Mouse (Mus musculus) right cerebral cortex, postnatal 10 days (tissue): ENCODE measurements around the gene Ankrd12.
A peak's percentile ranks its signal among the peaks of the same experiment; 100 is the strongest.

Experiments
- DNase-seq, 2 experiments: peaks; one replicate each; pipeline ENCODE4 v3.0.0; 2021; ENCODE audit warnings: low spot score in 2 of 2

Gene Ankrd12

DNA sequence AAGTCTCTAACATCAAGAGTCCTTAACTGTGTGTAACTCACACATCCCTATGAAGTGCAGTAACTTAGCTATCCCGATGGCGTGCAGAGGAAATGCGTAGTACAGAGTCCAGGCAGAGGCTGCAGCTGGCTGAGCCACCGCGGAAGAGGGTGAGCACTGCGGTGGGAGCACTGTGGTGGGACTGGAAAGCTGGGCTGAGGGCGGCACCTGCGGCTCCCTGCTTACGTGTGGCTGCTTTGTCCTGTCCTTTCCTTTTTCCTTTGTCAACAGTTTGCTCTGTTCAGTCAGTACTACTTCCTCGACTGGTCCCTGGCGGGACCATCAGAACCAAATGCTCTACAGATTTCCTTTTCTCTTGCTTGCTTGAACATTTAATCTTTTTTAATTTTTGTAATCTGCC lies 109.1 kb downstream of the Ankrd12 start:
- no peak for DNase-seq

DNA sequence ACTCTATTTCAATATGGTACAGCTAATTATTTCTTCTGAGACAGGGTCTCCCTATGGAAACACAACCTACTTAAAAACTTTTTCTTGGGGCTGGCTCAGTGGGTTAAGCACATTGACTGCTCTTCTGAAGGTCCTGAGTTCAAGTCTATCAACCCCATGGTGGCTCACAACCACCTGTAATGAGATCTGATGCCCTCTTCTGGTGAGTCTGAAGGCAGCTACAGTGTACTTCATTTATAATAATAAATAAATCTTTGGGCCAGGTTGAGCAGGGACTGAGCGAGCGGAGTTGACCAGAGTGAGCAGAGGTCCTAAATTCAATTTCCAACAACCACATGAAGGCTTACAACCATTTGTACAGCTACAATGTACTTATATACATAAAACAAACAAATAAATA lies 114.6 kb downstream of the Ankrd12 start:
- DNase-seq: no peak

DNA sequence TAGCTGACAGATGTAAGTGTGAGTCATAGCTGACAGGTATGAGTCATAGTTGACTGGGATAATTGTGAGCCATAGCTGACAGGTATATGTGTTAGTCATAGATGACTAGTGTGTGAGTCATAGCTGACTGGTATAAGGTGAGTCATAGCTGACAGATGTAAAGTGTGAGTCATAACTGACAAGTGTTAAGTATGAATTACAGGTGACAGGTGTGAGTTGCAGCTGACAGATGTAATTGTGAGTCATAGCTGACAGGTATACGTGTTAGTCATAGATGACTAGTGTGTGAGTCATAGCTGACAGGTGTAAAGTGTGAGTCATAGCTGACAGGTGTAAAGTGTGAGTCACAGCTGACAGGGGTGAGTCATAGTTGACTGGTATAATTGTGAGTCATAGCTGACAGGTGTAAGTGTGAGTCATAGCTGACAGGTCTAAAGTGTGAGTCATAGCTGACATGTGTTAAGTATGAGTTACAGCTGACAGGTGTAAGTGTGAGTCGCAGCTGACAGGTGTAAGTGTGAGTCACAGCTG lies 115.2 kb downstream of the Ankrd12 start:
- DNase-seq: no peak

DNA sequence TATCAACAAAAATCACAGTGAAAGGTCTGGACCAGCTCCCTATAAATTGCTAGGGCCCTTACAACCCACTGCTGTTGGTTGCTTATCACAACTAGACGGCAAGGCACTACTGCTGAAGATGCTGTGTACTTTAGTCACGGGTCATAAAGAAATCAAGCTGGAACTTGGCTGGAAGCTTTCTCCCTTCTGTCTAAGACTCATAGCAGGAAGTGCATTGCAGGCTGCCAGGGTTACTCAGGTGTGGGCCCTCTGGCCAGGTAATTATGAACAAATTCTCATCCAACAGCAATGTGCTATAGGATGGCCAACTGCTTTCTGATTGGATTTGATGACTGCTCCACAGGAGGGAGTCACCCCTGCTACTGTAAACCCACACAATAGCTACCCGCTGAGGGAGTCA lies 117.9 kb downstream of the Ankrd12 start:
- no peak for DNase-seq

DNA sequence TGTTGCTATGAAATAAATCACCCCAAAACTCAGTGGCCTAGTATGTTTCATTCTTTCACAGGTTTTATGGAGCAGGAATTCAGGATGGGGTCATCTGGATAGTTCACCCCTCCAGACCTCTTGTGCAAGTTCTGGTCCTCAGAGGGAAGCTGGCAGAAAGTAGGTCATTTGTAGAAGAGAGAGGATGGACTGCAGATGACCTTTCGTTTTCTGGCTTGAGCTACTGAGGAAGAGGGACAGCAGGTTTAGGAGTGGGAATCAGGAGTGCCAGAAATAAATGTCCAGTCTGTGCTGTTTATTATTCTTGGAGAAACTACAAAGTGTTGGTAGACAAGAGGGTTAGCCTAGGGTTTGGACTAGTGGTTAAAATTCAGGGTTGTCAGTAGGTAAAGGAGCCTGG lies 118.5 kb downstream of the Ankrd12 start:
- DNase-seq: no peak

DNA sequence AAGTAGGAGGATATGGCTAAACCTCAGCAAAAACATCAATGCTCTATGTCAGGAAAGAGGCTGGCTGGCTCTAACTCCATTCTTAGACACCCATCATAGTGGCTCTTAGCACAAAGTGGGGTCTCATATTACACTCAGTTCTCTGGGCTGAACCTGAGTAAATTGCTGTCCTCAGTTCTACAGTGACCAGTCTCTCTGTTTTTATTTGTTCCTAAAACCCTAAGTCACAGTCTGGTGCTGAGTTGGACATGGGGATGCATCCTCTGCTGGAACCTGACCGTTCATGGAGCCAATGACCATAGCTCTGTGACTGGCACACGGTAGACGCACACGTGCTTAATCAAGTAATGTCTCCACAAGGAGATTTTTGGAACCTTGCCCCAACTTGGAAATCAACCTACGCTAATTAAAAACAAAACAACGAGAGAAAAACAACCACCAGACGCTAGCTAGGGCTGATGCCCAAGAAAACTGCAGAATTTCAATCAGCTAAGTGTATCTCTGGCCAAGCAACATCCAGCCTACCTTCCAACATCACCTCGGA lies 119.0 kb downstream of the Ankrd12 start:
- DNase-seq: no peak

DNA sequence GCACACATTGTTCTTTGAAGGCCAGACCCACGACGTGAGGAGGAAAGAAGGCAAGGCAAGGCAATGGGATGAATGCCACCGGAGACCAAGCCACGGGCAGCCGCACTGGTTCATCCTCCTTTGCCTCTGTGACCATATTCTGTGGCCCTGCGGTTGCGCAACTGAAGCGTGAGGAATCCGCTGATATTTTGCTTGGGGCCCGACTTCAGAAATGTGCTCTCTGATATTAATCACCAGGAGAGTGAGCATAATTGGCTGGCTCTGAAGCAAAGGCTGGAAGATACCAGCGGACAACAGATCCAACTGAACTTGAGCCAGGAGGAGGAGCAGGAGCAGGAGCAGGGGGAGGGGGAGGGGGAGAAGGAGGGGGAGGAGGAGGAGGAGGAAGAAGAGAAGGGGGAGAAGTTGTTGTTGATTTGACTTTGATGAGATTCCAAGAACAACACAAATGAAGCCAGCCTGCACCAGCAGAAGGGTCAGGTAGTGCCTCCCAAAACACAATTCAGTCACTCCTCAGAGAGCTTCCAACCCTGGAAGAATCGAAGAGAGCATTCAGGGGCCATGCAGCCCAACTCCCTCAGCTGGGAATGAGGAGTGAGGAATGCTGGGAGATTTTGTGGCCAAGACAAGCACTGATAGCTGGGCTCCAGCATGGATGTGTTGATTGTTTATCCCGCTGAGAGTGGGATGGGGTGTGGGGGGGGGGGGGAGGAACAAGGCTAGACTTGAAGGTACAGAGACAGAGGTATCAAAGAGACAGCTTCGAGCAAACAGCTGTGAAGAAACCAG lies 119.7 kb downstream of the Ankrd12 start:
- DNase-seq: no peak

DNA sequence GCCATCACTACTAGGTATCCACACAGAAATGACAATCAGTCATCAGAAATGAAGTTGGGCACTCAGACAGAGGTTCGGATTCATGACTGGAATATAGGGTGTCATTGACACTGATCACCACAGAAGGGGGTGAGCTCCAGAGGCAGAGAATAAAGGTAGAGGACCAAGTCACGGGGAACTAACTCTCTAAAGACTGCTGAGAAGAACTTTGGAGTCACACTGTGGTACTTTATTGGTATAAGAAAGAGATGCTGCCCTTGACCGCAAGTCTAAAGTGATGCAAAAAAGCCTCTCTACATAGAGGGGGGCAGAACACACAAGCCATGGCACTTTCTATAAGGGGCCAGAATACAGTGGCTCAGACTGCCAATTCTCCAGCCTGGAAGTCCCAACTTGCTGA lies 120.7 kb downstream of the Ankrd12 start:
- DNase-seq: no peak

DNA sequence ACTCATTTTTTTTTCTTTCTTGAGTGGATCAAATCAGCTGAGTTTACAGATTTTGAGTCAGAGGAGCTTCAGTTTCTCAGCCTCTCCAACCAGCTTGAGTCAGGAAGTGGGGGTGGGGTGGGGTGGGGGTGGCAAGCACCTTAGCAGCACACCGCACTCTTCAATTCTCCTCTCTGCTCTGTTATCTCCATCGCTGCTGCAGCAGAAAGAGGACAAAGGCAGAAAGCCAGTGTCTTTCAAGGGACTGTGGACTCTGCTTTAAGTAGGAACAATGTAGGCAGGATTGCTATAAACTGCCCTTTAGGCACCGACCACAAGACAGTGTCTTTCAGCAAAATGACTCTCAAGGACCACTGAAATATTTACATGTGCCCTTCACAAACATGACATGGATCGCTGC lies 122.9 kb downstream of the Ankrd12 start:
- no peak for DNase-seq

DNA sequence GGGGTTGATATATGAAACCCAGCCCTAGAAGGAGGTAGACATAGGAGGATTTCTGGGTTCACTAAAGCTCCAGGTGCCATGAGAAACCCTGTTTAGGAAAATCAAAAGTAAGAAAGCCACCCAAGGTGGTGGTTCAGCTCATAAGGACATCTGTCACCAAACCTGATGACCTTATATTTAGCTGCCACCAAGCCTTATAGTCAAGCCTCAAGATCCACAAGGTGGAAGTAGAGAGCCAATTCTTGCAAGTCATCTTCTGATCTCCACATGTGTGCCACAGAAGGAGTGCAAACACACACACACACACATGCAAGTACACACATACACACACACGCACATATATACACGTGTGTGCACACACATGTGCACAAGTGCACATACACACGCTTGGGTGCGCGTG lies 124.8 kb downstream of the Ankrd12 start:
- DNase-seq: no peak

DNA sequence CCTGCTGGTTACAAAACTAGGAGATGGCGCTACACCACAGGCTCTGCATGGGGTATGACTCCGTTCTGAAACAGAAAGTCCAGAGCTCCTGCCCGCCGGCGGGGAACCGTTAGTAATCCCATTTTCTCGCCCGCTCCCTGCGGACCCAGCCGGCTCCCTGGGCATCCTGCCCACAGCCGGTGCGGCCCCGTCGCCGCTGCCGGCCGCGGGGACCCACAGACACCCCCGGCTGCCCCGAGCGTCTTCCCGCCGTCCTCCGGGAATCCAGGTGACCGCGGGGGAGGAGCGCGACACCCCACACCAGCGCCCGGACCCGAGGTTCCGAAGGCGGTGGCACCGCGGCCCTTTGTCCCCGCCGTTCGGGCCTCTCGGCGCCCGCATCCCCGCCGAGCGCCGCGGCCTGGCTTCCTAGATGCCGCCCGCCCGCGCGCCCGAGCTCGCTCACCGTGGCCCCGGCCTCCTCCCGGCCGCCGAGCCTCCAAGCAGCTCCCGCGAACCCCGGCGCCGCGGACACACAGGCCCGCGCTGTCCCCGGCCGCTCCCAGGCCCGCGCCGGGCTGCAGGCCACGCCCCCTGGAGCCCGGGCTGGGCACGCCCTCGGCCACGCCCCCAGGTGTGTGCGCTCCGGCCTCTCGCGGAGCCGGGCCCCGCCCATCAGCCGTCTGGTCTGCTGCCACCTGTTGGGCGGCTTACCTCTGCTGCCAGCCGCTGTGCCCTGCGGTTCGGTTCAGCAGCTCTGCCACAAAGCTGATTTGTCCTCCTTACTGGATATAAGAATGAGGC lies 126.1 kb downstream of the Ankrd12 start, which contains the start of gene Twsg1:
Twsg1 (minus strand) TSS at position 605 of the 783 bp plus-strand sequence.
- peak; percentile 92 to 93 for DNase-seq

DNA sequence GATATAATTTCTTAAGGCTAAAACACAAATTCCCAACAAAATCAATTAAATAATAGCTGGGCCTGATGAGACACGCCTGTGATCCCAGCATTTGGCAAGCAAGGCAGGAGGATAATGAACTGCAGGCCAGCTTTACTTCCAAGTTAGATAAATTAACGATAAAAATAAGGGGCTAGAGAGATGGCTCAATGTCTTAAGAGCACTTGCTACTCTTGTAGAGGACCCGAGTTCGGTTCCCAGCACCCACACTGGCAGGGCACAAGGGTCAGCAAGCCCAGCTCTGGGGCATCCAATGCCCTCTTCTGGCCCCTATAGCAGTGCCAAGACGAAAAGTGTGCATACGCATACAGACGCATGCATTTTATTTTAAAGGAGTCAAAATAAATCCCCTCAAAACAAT lies 126.7 kb downstream of the Ankrd12 start:
- no peak for DNase-seq

DNA sequence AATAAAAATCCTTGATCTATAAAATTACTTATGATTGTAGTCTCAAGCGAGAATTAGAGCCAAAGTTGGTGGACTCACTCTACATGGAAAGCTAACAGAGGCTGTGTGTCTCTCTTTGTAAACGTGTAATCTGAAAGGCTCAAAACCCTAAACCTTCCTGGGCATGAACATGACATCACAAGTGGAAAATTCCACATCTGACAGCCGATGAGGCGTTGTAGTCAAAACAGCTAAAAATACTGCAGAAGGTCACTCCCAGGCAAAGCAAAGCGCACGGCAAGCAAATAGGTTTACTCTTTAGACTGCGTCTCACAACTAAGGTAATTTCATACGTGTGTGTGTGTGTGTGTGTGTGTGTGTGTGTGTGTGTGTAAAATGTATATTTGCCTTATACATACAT lies 129.6 kb downstream of the Ankrd12 start:
- no peak for DNase-seq

DNA sequence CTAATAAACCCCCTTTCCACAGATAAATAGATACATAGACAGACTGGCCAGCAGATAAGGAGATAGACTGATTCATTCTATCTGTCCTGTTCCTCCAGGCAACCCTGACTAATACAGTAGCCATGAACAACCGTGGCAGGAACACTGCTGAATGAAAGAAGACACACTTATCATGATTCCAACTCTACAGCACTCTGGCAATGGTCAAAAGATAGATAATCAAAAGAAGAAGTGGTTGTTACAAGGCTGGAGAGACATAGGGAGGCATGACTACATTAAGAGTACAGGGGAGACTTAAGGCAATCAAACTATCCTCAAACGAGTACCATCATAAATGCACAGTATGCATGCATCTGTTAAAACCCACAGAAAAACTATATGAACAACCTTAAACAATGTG lies 131.5 kb downstream of the Ankrd12 start:
- no peak for DNase-seq

DNA sequence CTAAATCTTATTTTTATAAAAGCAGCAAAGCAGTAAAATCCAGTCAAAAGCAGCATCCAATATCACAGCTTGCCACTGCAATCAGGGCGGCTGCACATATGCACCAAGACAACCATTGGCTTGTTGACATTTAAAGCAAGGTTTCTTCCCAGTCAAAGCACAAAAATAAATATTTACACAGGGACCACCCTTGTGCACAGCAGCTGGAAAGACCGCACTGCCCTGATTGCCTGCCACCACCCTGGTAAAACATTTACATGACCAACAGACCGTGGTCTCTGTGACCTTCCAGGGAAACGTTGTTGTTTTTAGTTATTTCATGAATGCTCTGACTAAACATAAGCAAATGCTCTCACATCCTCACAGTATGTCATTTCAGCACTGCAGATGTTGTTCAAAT lies 134.5 kb downstream of the Ankrd12 start:
- no peak for DNase-seq

DNA sequence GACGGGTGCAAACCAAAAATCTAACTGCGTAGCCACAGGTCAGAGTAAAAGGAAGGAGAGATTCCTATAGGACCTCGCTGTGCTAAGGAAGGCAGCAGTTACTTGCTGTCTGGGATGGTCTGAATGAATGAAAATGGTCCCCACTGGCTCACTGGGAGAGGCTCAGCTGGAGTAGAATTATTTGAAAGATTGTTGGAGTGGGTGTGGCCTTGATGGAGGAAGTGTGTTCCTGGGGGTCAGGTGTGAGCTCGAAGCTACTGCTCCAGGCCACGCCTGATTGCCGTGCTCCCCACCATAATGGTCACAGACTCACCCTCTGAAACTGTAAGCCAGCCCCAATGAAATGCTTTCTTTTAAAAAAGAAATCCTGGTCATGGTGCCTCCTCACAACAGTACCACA lies 135.6 kb downstream of the Ankrd12 start:
- DNase-seq: no peak

DNA sequence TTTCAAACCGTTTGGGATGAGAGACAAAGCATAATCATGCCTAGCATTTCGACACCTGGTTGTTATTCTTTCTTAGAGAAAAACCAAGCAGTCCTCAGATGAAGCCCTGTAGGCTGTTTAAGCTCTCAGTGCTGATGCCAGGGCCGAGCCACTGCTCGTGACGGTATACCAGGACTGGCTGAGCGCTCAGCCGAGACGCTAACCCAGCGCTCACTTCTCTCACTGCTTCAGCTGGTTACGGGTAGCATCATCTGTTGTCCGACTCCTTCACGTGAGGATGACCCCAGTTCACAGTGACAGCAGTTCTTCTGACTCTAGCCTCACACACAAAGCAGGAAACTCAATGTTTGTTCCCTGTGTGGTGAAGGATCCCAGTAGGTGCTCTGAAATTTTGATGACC lies 136.7 kb downstream of the Ankrd12 start:
- DNase-seq: no peak

DNA sequence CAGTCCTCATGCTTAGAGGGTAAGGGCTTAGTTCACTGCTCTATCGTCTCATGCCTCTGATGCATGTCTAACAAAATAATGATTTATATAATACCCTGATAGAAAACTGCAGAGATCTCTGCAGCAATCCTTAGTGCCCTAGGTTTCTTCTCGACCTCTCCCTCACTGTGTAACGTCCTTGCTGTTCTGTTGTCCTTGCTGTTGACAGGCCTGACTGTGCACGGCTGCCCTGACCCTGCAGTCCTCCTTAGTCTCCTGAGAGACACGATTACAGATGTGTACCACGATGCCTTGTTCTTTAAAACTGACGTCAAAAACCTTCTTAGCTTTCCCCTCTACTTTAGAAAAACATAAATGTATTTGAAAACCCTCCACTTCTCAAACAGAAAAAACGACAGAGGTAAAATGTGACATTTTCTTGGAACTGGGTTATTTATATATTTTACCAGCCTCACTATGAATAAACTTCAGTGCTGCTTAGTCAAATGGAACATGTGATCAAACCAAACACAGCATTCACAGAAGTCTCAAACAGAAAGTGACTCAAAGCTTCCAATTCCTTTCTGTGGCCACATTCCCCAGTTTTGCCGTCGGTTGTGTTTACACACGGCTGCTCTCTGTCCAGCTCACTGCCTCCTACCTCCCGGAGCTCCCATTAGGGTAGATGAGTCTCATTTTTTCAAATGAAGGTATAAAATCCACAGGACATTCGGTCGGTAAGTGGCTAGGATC lies 137.3 kb downstream of the Ankrd12 start:
- DNase-seq: no peak

DNA sequence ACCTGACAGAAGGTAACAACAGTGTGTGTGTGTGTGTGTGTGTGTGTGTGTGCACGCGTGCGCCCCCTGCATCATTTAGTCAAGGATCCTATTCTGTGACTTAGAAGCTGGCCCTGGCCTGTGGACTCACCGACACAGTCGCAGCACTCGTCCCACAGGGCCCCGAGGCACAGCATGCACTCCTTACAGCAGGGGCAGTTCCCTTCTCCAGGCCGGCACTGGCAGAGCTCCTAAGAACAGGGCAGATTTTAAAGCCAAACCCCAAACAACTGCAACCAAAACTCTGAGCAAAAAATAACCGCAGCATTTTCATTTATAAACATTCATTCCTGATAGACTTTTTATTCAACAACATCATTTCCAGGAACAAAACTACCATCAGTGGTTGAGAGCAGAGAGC lies 139.2 kb downstream of the Ankrd12 start:
- no peak for DNase-seq

DNA sequence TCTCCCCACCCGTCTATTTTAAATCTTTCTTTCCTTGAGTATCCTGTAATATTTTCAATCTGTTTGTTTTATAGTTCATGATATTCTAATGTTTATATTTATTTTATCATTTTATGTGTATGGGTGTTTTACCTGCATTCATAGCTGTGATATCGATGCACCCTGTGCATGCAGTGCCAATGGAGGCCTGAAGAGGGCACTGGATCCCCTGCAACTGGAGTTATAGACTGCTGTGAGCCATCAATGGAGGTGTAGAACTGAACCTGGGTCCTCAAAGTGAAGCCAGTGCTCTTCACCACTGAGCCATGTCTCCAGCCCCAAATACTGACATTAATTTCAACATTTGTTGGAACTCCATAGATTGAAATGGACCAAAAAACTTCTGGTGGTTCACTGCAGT lies 143.1 kb downstream of the Ankrd12 start:
- DNase-seq: no peak

DNA sequence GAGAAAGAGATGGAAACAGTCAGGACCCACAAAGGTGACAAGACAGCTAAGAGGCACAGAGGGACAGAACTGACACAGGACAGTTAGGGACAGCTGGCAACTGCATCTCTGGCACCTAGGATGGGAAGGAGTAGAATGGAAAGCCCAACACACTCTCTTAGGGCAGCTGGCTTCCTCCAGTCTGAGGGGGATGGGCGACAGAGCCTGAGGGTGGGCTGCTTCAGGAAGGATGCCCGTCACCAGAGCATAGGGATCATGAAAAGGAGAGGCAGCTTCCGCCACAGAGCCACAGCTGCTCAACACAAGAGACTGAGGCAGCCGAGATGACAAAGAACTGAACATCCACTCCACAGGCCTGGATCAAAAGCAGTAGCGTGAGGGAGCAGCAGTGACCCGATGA lies 145.4 kb downstream of the Ankrd12 start:
- no peak for DNase-seq

DNA sequence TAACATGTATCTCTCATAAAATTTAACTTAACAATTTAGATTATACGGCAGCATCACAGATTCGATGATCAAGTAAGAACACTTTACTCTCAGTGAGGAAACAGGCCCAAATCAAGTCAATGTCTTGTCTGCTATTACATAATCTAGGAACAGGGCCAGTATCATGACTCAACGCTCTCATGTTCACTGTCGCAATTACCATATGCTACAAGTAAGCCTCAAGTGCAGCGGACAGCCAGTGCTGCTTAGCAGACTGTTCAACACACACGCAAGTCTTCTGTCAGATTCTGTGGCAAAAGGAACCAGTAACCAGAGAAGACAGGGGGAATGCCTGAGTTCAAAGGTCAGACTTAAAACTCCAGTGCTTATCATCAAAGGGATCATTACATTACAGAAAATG lies 145.9 kb downstream of the Ankrd12 start:
- peak in 1 of 2 experiments; percentile 52 for DNase-seq
